Mouse (Mus musculus): Measurements from ENCODE around the gene Sac3d1.
A peak's percentile ranks its signal among the peaks of the same experiment; 100 is the strongest.

Gene Sac3d1

GRCm38 (mm10) chr19:6121761-6122160, 3.3 kb upstream of the Sac3d1 start:
- no peak for DNase-seq (ENCODE audit: low read depth, low spot score)

- no peak for DNase-seq (ENCODE audit: low read depth, low spot score)
Observed at GRCm38 (mm10) chr19:6118677-6119185, 281 bp upstream of the Sac3d1 start.

- no peak for DNase-seq (ENCODE audit: low read depth, low spot score)
Observed at GRCm38 (mm10) chr19:6117346-6117985, 984 bp downstream of the Sac3d1 start.

GRCm38 (mm10) chr19:6116113-6116850, 2.2 kb downstream of the Sac3d1 start:
- no peak for DNase-seq (ENCODE audit: low read depth, low spot score)

GRCm38 (mm10) chr19:6113116-6113515, 5.3 kb downstream of the Sac3d1 start:
- DNase-seq (ENCODE audit: low read depth, low spot score), result no peak

- no peak for DNase-seq (ENCODE audit: low read depth, low spot score)
Observed at GRCm38 (mm10) chr19:6105586-6105985, 12.9 kb downstream of the Sac3d1 start, which contains the start of gene Naaladl1. Gene Naaladl1 (plus strand): TSS chr19:6105782.

- no peak for DNase-seq (ENCODE audit: low read depth, low spot score)
Observed at GRCm38 (mm10) chr19:6104476-6104875, 14.0 kb downstream of the Sac3d1 start.

- no peak for DNase-seq (ENCODE audit: low read depth, low spot score)
Observed at GRCm38 (mm10) chr19:6102169-6102853, 16.1 kb downstream of the Sac3d1 start.

GRCm38 (mm10) chr19:6101186-6101585, 17.3 kb downstream of the Sac3d1 start:
- no peak for DNase-seq (ENCODE audit: low read depth, low spot score)

GRCm38 (mm10) chr19:6097847-6098246, 20.6 kb downstream of the Sac3d1 start:
- no peak for DNase-seq (ENCODE audit: low read depth, low spot score)

GRCm38 (mm10) chr19:6094119-6094518, 24.3 kb downstream of the Sac3d1 start, which contains the start of gene AC131692.1:
Gene AC131692.1 (plus strand): TSS chr19:6094419.
- no peak for DNase-seq (ENCODE audit: low read depth, low spot score)

GRCm38 (mm10) chr19:6088841-6089240, 29.6 kb downstream of the Sac3d1 start:
- DNase-seq (ENCODE audit: low read depth, low spot score), result no peak

GRCm38 (mm10) chr19:6085417-6085879, 33.0 kb downstream of the Sac3d1 start:
- DNase-seq (ENCODE audit: low read depth, low spot score), result peak; percentile 83

- DNase-seq (ENCODE audit: low read depth, low spot score), result peak; percentile 99
Observed at GRCm38 (mm10) chr19:6084478-6085248, 33.8 kb downstream of the Sac3d1 start, which contains the start of the genes Zfpl1 and Cdca5. Gene Zfpl1 (minus strand): TSS chr19:6084956. Gene Cdca5 (plus strand): TSS chr19:6084983.

GRCm38 (mm10) chr19:6082156-6082555, 36.3 kb downstream of the Sac3d1 start, which contains the start of gene Gm28374:
Gene Gm28374 (minus strand): TSS chr19:6082256.
- no peak for DNase-seq (ENCODE audit: low read depth, low spot score)

- no peak for DNase-seq (ENCODE audit: low read depth, low spot score)
Observed at GRCm38 (mm10) chr19:6079983-6080480, 38.4 kb downstream of the Sac3d1 start, which contains the start of gene Tmem262. Gene Tmem262 (plus strand): TSS chr19:6080033.

GRCm38 (mm10) chr19:6076564-6077393, 41.7 kb downstream of the Sac3d1 start, which contains the start of gene Vps51:
Gene Vps51 (minus strand): TSS chr19:6077231.
- peak; percentile 94 for DNase-seq (ENCODE audit: low read depth, low spot score)

GRCm38 (mm10) chr19:6073889-6074288, 44.6 kb downstream of the Sac3d1 start:
- no peak for DNase-seq (ENCODE audit: low read depth, low spot score)

- peak; percentile 33 for DNase-seq (ENCODE audit: low read depth, low spot score)
Observed at GRCm38 (mm10) chr19:6071261-6071660, 47.2 kb downstream of the Sac3d1 start.
